Mouse (Mus musculus): ENCODE measurements around the gene Pdzd2. TPM values are rescaled to one million over a fixed set of nuclear protein-coding genes. Genes with fewer than 3 reads are reported as not detected.
A peak's percentile ranks its signal among the peaks of the same experiment; 100 is the strongest.

Pdzd2 gene
- polyA plus RNA-seq, 1 experiment: 1.7 TPM

GRCm38 (mm10) chr15:12330389-12330788 is 409.3 kb downstream of the Pdzd2 start:
- no peak overlapping the region for H3K4me3 ChIP-seq (ENCODE audit: extremely low read depth, insufficient read depth, insufficient read length)
- H3K27ac ChIP-seq (ENCODE audit: insufficient read depth, low read length): no peak overlapping the region
- peaks cover 2% of the 10 kb centered on the region; the same call in 1 of the 2 replicates for H3K4me1 ChIP-seq (ENCODE audit: control insufficient read depth, insufficient read depth, insufficient read length)
- no peaks in the 10 kb centered on the region; the same call in none of the 2 replicates for H3K36me3 ChIP-seq (ENCODE audit: control insufficient read depth, insufficient read depth, low read length)
- TF ChIP-seq POLR2A (IDR thresholded peaks at IDR 0.05; ENCODE audit: low read depth, low read length): no peak
- TF ChIP-seq CTCF (IDR thresholded peaks at IDR 0.05; ENCODE audit: extremely low read depth, insufficient read depth, insufficient read length, insufficient replicate concordance): no peak
- no peak for DNase-seq (ENCODE audit: low read depth in 1 of 2, low spot score in 2 of 2)
- H3K27me3 ChIP-seq (ENCODE audit: control insufficient read depth, insufficient read depth, low read length): no peaks in the 10 kb centered on the region
- WGBS: 84% methylated on average over 3 of the region's 3 CpGs

- DNase-seq (ENCODE audit: low read depth in 1 of 2, low spot score in 2 of 2): no peak
- H3K4me3 ChIP-seq (ENCODE audit: extremely low read depth, insufficient read depth, insufficient read length): no peak overlapping the region
- TF ChIP-seq POLR2A (IDR thresholded peaks at IDR 0.05; ENCODE audit: low read depth, low read length): no peak
- TF ChIP-seq CTCF (IDR thresholded peaks at IDR 0.05; ENCODE audit: extremely low read depth, insufficient read depth, insufficient read length, insufficient replicate concordance): no peak
- no peaks in the 10 kb centered on the region; the same call in 1 of the 2 replicates for H3K27me3 ChIP-seq (ENCODE audit: control insufficient read depth, insufficient read depth, low read length)
- peaks cover 5% of the 10 kb centered on the region for H3K4me1 ChIP-seq (ENCODE audit: control insufficient read depth, insufficient read depth, insufficient read length)
- no peak overlapping the region for H3K27ac ChIP-seq (ENCODE audit: insufficient read depth, low read length)
- WGBS: 96% methylated on average over 1 of the region's 1 CpGs
- no peaks in the 10 kb centered on the region for H3K36me3 ChIP-seq (ENCODE audit: control insufficient read depth, insufficient read depth, low read length)
Observed at GRCm38 (mm10) chr15:12324326-12324725, 415.4 kb downstream of the Pdzd2 start.

GRCm38 (mm10) chr15:12322676-12323402 is 416.9 kb downstream of the Pdzd2 start:
- H3K27ac ChIP-seq (ENCODE audit: insufficient read depth, low read length): no peak overlapping the region
- peaks cover 5% of the 10 kb centered on the region for H3K4me1 ChIP-seq (ENCODE audit: control insufficient read depth, insufficient read depth, insufficient read length)
- no peaks in the 10 kb centered on the region for H3K36me3 ChIP-seq (ENCODE audit: control insufficient read depth, insufficient read depth, low read length)
- DNase-seq (ENCODE audit: low read depth in 1 of 2, low spot score in 2 of 2): peak in 1 of 2 experiments; percentile 12
- 13% methylated on average over 9 of the region's 9 CpGs for WGBS
- H3K4me3 ChIP-seq (ENCODE audit: extremely low read depth, insufficient read depth, insufficient read length): peak overlapping the region; percentile 92
- H3K27me3 ChIP-seq (ENCODE audit: control insufficient read depth, insufficient read depth, low read length): no peaks in the 10 kb centered on the region; the same call in 1 of the 2 replicates
- TF ChIP-seq CTCF (IDR thresholded peaks at IDR 0.05; ENCODE audit: extremely low read depth, insufficient read depth, insufficient read length, insufficient replicate concordance): no peak
- no peak for TF ChIP-seq POLR2A (IDR thresholded peaks at IDR 0.05; ENCODE audit: low read depth, low read length)

- Histone ChIP-seq H3K4me3 (ENCODE audit: extremely low read depth, insufficient read depth, insufficient read length) (peak within 1 kb of the TSS; percentile 92), H3K27me3 (ENCODE audit: control insufficient read depth, insufficient read depth, low read length) (no peaks in the 10 kb centered on the region; the same call in 1 of the 2 replicates), H3K36me3 (ENCODE audit: control insufficient read depth, insufficient read depth, low read length) (no peaks in the 10 kb centered on the region), H3K27ac (ENCODE audit: insufficient read depth, low read length) (peak within 1 kb of the TSS; percentile 92), H3K4me1 (ENCODE audit: control insufficient read depth, insufficient read depth, insufficient read length) (peaks cover 5% of the 10 kb centered on the region)
- WGBS: under 1% methylated on average over 54 of the region's 70 CpGs
- peak; percentile 11 to 29 for DNase-seq (ENCODE audit: low read depth in 1 of 2, low spot score in 2 of 2)
- TF ChIP-seq POLR2A (IDR thresholded peaks at IDR 0.05; ENCODE audit: low read depth, low read length) (no peak), CTCF (IDR thresholded peaks at IDR 0.05; ENCODE audit: extremely low read depth, insufficient read depth, insufficient read length, insufficient replicate concordance) (no peak)
Observed at GRCm38 (mm10) chr15:12321788-12322621, 417.7 kb downstream of the Pdzd2 start, which contains the start of gene 1810049J17Rik. Gene 1810049J17Rik, minus strand, starts transcription at chr15:12321899.

- Histone ChIP-seq H3K4me3 (ENCODE audit: extremely low read depth, insufficient read depth, insufficient read length) (peak within 1 kb of the TSS; percentile 92), H3K27ac (ENCODE audit: insufficient read depth, low read length) (peak within 1 kb of the TSS; percentile 92), H3K27me3 (ENCODE audit: control insufficient read depth, insufficient read depth, low read length) (no peaks in the 10 kb centered on the region; the same call in 1 of the 2 replicates), H3K36me3 (ENCODE audit: control insufficient read depth, insufficient read depth, low read length) (no peaks in the 10 kb centered on the region), H3K4me1 (ENCODE audit: control insufficient read depth, insufficient read depth, insufficient read length) (peaks cover 5% of the 10 kb centered on the region)
- peak; percentile 73 to 93 for DNase-seq (ENCODE audit: low read depth in 1 of 2, low spot score in 2 of 2)
- WGBS: 1% methylated on average over 70 of the region's 74 CpGs
- TF ChIP-seq CTCF (IDR thresholded peaks at IDR 0.05; ENCODE audit: extremely low read depth, insufficient read depth, insufficient read length, insufficient replicate concordance) (no peak), POLR2A (IDR thresholded peaks at IDR 0.05; ENCODE audit: low read depth, low read length) (peak; percentile 29; the same call in 1 of the 2 replicates)
Observed at GRCm38 (mm10) chr15:12321091-12321787, 418.5 kb downstream of the Pdzd2 start, which contains the start of gene Golph3. Gene Golph3, plus strand, starts transcription at chr15:12321450.

GRCm38 (mm10) chr15:12320441-12321090 is 419.2 kb downstream of the Pdzd2 start:
- 6% methylated on average over 22 of the region's 22 CpGs for WGBS

More at GRCm38 (mm10) chr15:12320441-12321090, 419.2 kb downstream of the Pdzd2 start:
- H3K27me3 ChIP-seq (ENCODE audit: control insufficient read depth, insufficient read depth, low read length): no peaks in the 10 kb centered on the region; the same call in 1 of the 2 replicates
- no peaks in the 10 kb centered on the region for H3K36me3 ChIP-seq (ENCODE audit: control insufficient read depth, insufficient read depth, low read length)
- peak in 1 of 2 experiments; percentile 17 for DNase-seq (ENCODE audit: low read depth in 1 of 2, low spot score in 2 of 2)
- H3K4me3 ChIP-seq (ENCODE audit: extremely low read depth, insufficient read depth, insufficient read length): peak overlapping the region; percentile 92
- peaks cover 5% of the 10 kb centered on the region for H3K4me1 ChIP-seq (ENCODE audit: control insufficient read depth, insufficient read depth, insufficient read length)
- peak overlapping the region; percentile 43; the same call in 1 of the 2 replicates for H3K27ac ChIP-seq (ENCODE audit: insufficient read depth, low read length)
- TF ChIP-seq CTCF (IDR thresholded peaks at IDR 0.05; ENCODE audit: extremely low read depth, insufficient read depth, insufficient read length, insufficient replicate concordance) (no peak), POLR2A (IDR thresholded peaks at IDR 0.05; ENCODE audit: low read depth, low read length) (no peak)

Data from spleen, adult 2 months (tissue).